30 mouse cellular contexts compared by ENCODE assay signal in genomic region chr17:64553358-64553757, GRCm38 (mm10).
"Had no signal": no experiment of that assay in that cellular context is flagged by ENCODE, and none has a peak within 500 bp of the region (broad histone marks: within the 10 kb centered on the region; RNA-seq: fewer than 3 reads in every experiment).

No protein-coding gene starts in this region.

- H3K4me3 ChIP-seq: left cerebral cortex, adult 2 months; limb, embryonic 12.5 days; limb, embryonic 13.5 days; liver, embryonic 12.5 days; liver, embryonic 13.5 days; liver, embryonic 15.5 days; lung, embryonic 15.5 days; megakaryocyte, embryonic 14.5 days; midbrain, embryonic 10.5 days; midbrain, embryonic 12.5 days; midbrain, embryonic 13.5 days; midbrain, embryonic 15.5 days; myocyte had no signal

- ATAC-seq: liver, embryonic 12.5 days; liver, postnatal 0 days; lung, postnatal 0 days; midbrain, embryonic 13.5 days; midbrain, embryonic 15.5 days; midbrain, embryonic 16.5 days had no signal

- DNase-seq: left cerebral cortex, postnatal 4 days; liver; liver, embryonic 13.5 days; liver, postnatal 0 days; lung, adult 18-20 months; lung, adult 2 months; lung, embryonic 14.5 days; lung, postnatal 10 days; lung, postnatal 14 days; lung, postnatal 36 days; lung, postnatal 4 days; midbrain, embryonic 14.5 days had no signal

- H3K4me2 ChIP-seq: limb, embryonic 12.5 days; limb, embryonic 13.5 days; liver, embryonic 11.5 days; liver, embryonic 12.5 days; liver, embryonic 13.5 days; liver, embryonic 15.5 days; lung, embryonic 14.5 days; lung, embryonic 15.5 days; midbrain, embryonic 11.5 days; midbrain, embryonic 12.5 days; midbrain, embryonic 13.5 days; midbrain, embryonic 15.5 days had no signal

- H3K9me3 ChIP-seq: limb, embryonic 12.5 days; limb, embryonic 13.5 days; liver, embryonic 12.5 days; liver, embryonic 13.5 days; liver, embryonic 15.5 days; lung, embryonic 15.5 days; midbrain, embryonic 10.5 days; midbrain, embryonic 12.5 days; midbrain, embryonic 13.5 days; midbrain, embryonic 15.5 days had no signal

- H3K27ac ChIP-seq: left cerebral cortex, adult 2 months; limb, embryonic 12.5 days; limb, embryonic 13.5 days; liver, embryonic 12.5 days; liver, embryonic 13.5 days; liver, embryonic 14.5 days; liver, embryonic 15.5 days; lung, embryonic 15.5 days; macrophage; midbrain, embryonic 10.5 days; midbrain, embryonic 12.5 days; midbrain, embryonic 13.5 days; midbrain, embryonic 15.5 days had no signal

- H3K9ac ChIP-seq: limb, embryonic 12.5 days; limb, embryonic 13.5 days; liver, embryonic 12.5 days; liver, embryonic 13.5 days; liver, embryonic 14.5 days; liver, embryonic 15.5 days; liver, postnatal 0 days; lung, embryonic 14.5 days; lung, embryonic 15.5 days; midbrain, embryonic 12.5 days; midbrain, embryonic 13.5 days; midbrain, embryonic 15.5 days had no signal

- H3K27me3 ChIP-seq: limb, embryonic 12.5 days; limb, embryonic 13.5 days; liver, embryonic 15.5 days; lung, embryonic 15.5 days; midbrain, embryonic 13.5 days; midbrain, embryonic 15.5 days had no signal

- H3K4me1 ChIP-seq: limb, embryonic 13.5 days; liver, embryonic 12.5 days; liver, embryonic 13.5 days; liver, embryonic 15.5 days; lung, embryonic 15.5 days; megakaryocyte, embryonic 14.5 days; midbrain, embryonic 10.5 days; midbrain, embryonic 15.5 days had no signal

- H3K36me3 ChIP-seq: limb, embryonic 12.5 days; limb, embryonic 13.5 days; liver, embryonic 12.5 days; liver, embryonic 13.5 days; liver, embryonic 15.5 days; lung, embryonic 15.5 days; midbrain, embryonic 10.5 days; midbrain, embryonic 12.5 days; midbrain, embryonic 13.5 days; midbrain, embryonic 15.5 days had no signal
